ENCODE assay signal across 13 mouse cellular contexts in genomic region chr3:89795746-89796145, GRCm38 (mm10). TPM values are rescaled to one million over a fixed set of nuclear protein-coding genes. Genes with fewer than 3 reads are reported as not detected.
DNase-seq lines count a peak whose midpoint lies in the region; ATAC-seq and TF ChIP-seq lines count a peak whose summit lies in the region.
"Had no signal": no experiment of that assay in that cellular context is flagged by ENCODE, and none has a peak within 500 bp of the region (broad histone marks: within the 10 kb centered on the region; RNA-seq: fewer than 3 reads in every experiment).

No protein-coding gene starts in this region.

- no peak for ATAC-seq in lung, postnatal 0 days
- ATAC-seq in neural tube, embryonic 15.5 days (ENCODE audit: low FRiP score) = no peak
- ATAC-seq: CD4-positive, CD25-positive, alpha-beta regulatory T cell, adult 4 months had no signal

- no peak overlapping the region for H3K9ac ChIP-seq in lung, postnatal 0 days (replicated peaks; ENCODE audit: low read depth)
- H3K9ac ChIP-seq in neural tube, embryonic 15.5 days (replicated peaks) = no peak overlapping the region
- H3K9ac ChIP-seq: embryonic facial prominence, embryonic 12.5 days; forebrain, embryonic 12.5 days; liver, embryonic 13.5 days had no signal

- DNase-seq in heart, adult 11 months = peak; percentile 80
- no peak for DNase-seq in heart, postnatal 4 days
- DNase-seq in lung, postnatal 0 days (ENCODE audit: low spot score) = no peak
- no peak for DNase-seq in lung, postnatal 10 days
- DNase-seq in embryo, embryonic 10 days (ENCODE audit: low spot score) = no peak
- DNase-seq: liver, embryonic 13.5 days; thymus, postnatal 36 days had no signal

- no peaks in the 10 kb centered on the region for H3K4me1 ChIP-seq in lung, postnatal 0 days (ENCODE audit: insufficient read depth, low read depth, low read length)
- H3K4me1 ChIP-seq in bone marrow macrophage, adult 2 months (ENCODE audit: control insufficient read depth, insufficient read depth, low read length) = peaks cover 31% of the 10 kb centered on the region
- H3K4me1 ChIP-seq in small intestine, adult 2 months (ENCODE audit: control insufficient read depth, insufficient read depth, insufficient read length, low read length) = peaks cover 2% of the 10 kb centered on the region; the same call in 1 of the 2 replicates
- H3K4me1 ChIP-seq in neural tube, embryonic 15.5 days = peaks cover 4% of the 10 kb centered on the region; the same call in 1 of the 2 replicates

- no peaks in the 10 kb centered on the region for H3K27me3 ChIP-seq in lung, postnatal 0 days (replicated peaks; ENCODE audit: insufficient read depth, low read length)
- H3K27me3 ChIP-seq in small intestine, adult 2 months (ENCODE audit: control insufficient read depth, insufficient read depth, low read length) = no peaks in the 10 kb centered on the region
- no peaks in the 10 kb centered on the region for H3K27me3 ChIP-seq in neural tube, embryonic 15.5 days (replicated peaks)
- H3K27me3 ChIP-seq: embryonic facial prominence, embryonic 12.5 days; forebrain, embryonic 12.5 days; liver, embryonic 13.5 days had no signal

- no peak for TF ChIP-seq POLR2A in bone marrow macrophage, adult 2 months (IDR thresholded peaks at IDR 0.05; ENCODE audit: borderline replicate concordance, low read depth, low read length)
- no peak for TF ChIP-seq POLR2A in small intestine, adult 2 months (IDR thresholded peaks at IDR 0.05; ENCODE audit: low read depth, low read length)

- TF ChIP-seq CTCF in lung, postnatal 0 days (IDR thresholded peaks at IDR 0.05) = peak; percentile 49
- TF ChIP-seq CTCF in bone marrow macrophage, adult 2 months (IDR thresholded peaks at IDR 0.05; ENCODE audit: low read depth, low read length) = 0 out of 2 replicates have a peak, but pooled peaks have one; percentile 27
- TF ChIP-seq CTCF in small intestine, adult 2 months (IDR thresholded peaks at IDR 0.05; ENCODE audit: extremely low read depth, insufficient read length, insufficient replicate concordance, low read depth, low read length) = no peak

- 58% methylated on average over 5 of the region's 5 CpGs for WGBS in lung, postnatal 0 days
- WGBS in small intestine, adult 2 months = 59% methylated on average over 5 of the region's 5 CpGs
- 81% methylated on average over 5 of the region's 5 CpGs for WGBS in neural tube, embryonic 15.5 days

- no peak overlapping the region for H3K4me3 ChIP-seq in lung, postnatal 0 days (ENCODE audit: low read depth, low read length)
- H3K4me3 ChIP-seq in bone marrow macrophage, adult 2 months (ENCODE audit: insufficient read depth, low read length) = peak overlapping the region; percentile 43
- H3K4me3 ChIP-seq in small intestine, adult 2 months (ENCODE audit: low read depth, low read length) = no peak overlapping the region
- H3K4me3 ChIP-seq in neural tube, embryonic 15.5 days (replicated peaks) = no peak overlapping the region
- H3K4me3 ChIP-seq: embryonic facial prominence, embryonic 12.5 days; forebrain, embryonic 12.5 days; liver, embryonic 13.5 days had no signal

- no peak overlapping the region for H3K27ac ChIP-seq in lung, postnatal 0 days (ENCODE audit: low read length)
- H3K27ac ChIP-seq in bone marrow macrophage, adult 2 months (ENCODE audit: insufficient read depth, low read depth, low read length) = peak overlapping the region; percentile 97
- H3K27ac ChIP-seq in small intestine, adult 2 months (ENCODE audit: insufficient read depth, low read depth, low read length) = peak overlapping the region; percentile 14; the same call in 1 of the 2 replicates
- H3K27ac ChIP-seq in neural tube, embryonic 15.5 days (replicated peaks) = no peak overlapping the region
- H3K27ac ChIP-seq: embryonic facial prominence, embryonic 12.5 days; forebrain, embryonic 12.5 days; liver, embryonic 13.5 days had no signal

- no peak overlapping the region for H3K4me2 ChIP-seq in lung, postnatal 0 days (replicated peaks; ENCODE audit: low read depth, low read length)
- H3K4me2 ChIP-seq in neural tube, embryonic 15.5 days = no peak overlapping the region
- H3K4me2 ChIP-seq: embryonic facial prominence, embryonic 12.5 days; forebrain, embryonic 12.5 days; liver, embryonic 13.5 days had no signal

- H3K36me3 ChIP-seq in lung, postnatal 0 days (ENCODE audit: insufficient read depth, low read length) = no peaks in the 10 kb centered on the region
- H3K36me3 ChIP-seq in small intestine, adult 2 months (ENCODE audit: control insufficient read depth, insufficient read depth, low read length) = no peaks in the 10 kb centered on the region
- H3K36me3 ChIP-seq in neural tube, embryonic 15.5 days = no peaks in the 10 kb centered on the region
- H3K36me3 ChIP-seq: embryonic facial prominence, embryonic 12.5 days; forebrain, embryonic 12.5 days; liver, embryonic 13.5 days had no signal

- TF ChIP-seq EP300 in lung, postnatal 0 days (IDR thresholded peaks at IDR 0.05) = no peak

- H3K9me3 ChIP-seq in lung, postnatal 0 days (ENCODE audit: low read length) = no peaks in the 10 kb centered on the region
- no peaks in the 10 kb centered on the region for H3K9me3 ChIP-seq in neural tube, embryonic 15.5 days (replicated peaks)
- H3K9me3 ChIP-seq: embryonic facial prominence, embryonic 12.5 days; forebrain, embryonic 12.5 days; liver, embryonic 13.5 days had no signal

RNA-seq across cellular contexts. Expression of gene Ube2q1, which starts 22.3 kb away (rescaled TPM):
- 10 to 100 TPM; 37.9 to 40.0 TPM for total RNA-seq in heart, postnatal 4 days (2021)
- 12.4 and 13.4 TPM in 2 replicates for polyA plus RNA-seq in lung, postnatal 0 days (2015; fragmentation: Nextera tagmentation; extraction: Ambion mirVana)
- polyA plus RNA-seq in bone marrow macrophage, adult 2 months (2012; ENCODE audit: insufficient read depth, insufficient read length, missing spikeins) = 139 and 145 TPM in 2 replicates
- 11.7 and 26.2 TPM in 2 replicates for polyA plus RNA-seq in small intestine, adult 2 months (2012; rRNA removed)
- 10.8 and 11.1 TPM in 2 replicates for polyA plus RNA-seq in neural tube, embryonic 15.5 days (2015; fragmentation: Nextera tagmentation; extraction: Ambion mirVana)

RNA-seq across cellular contexts. Expression of gene Chrnb2, which starts 31.3 kb away (rescaled TPM):
- under 1 TPM; 0.09 to 0.17 TPM for total RNA-seq in heart, postnatal 4 days (2021)
- 0.17 and 0.27 TPM in 2 replicates for polyA plus RNA-seq in lung, postnatal 0 days (2015; fragmentation: Nextera tagmentation; extraction: Ambion mirVana)
- 0.41 and 0.52 TPM in 2 replicates for polyA plus RNA-seq in bone marrow macrophage, adult 2 months (2012; ENCODE audit: insufficient read depth, insufficient read length, missing spikeins)
- polyA plus RNA-seq in small intestine, adult 2 months (2012; rRNA removed) = 0.53 and 0.93 TPM in 2 replicates
- 18.9 and 22.5 TPM in 2 replicates for polyA plus RNA-seq in neural tube, embryonic 15.5 days (2015; fragmentation: Nextera tagmentation; extraction: Ambion mirVana)

RNA-seq across cellular contexts. Expression of gene She, which starts 35.4 kb away (rescaled TPM):
- total RNA-seq in heart, postnatal 4 days (2021) = 10 to 100 TPM; 23.5 to 23.8 TPM
- polyA plus RNA-seq in lung, postnatal 0 days (2015; fragmentation: Nextera tagmentation; extraction: Ambion mirVana) = 11.2 and 12.1 TPM in 2 replicates
- not detected in 2 replicates for polyA plus RNA-seq in bone marrow macrophage, adult 2 months (2012; ENCODE audit: insufficient read depth, insufficient read length, missing spikeins)
- polyA plus RNA-seq in small intestine, adult 2 months (2012; rRNA removed) = 0.56 and 0.79 TPM in 2 replicates
- 1.4 and 2.0 TPM in 2 replicates for polyA plus RNA-seq in neural tube, embryonic 15.5 days (2015; fragmentation: Nextera tagmentation; extraction: Ambion mirVana)

Comparison
In these comparisons a context has a peak if more than half of its experiments do, and no peak if none do; other contexts are left out.
1. H3K27ac ChIP-seq: peak in bone marrow macrophage, adult 2 months (single experiment) and small intestine, adult 2 months (single experiment); none in lung, postnatal 0 days (single experiment) and neural tube, embryonic 15.5 days (single experiment).
2. RNA of gene Chrnb2, which starts 31.3 kb away (polyA plus RNA-seq): 18.9 to 22.5 TPM in neural tube, embryonic 15.5 days; 0.53 to 0.93 TPM in small intestine, adult 2 months, 0.41 to 0.52 TPM in bone marrow macrophage, adult 2 months and 0.17 to 0.27 TPM in lung, postnatal 0 days; every median in the first group is over 10 times any median in the second.